Mouse (Mus musculus): ENCODE data around the gene Oaz1. TPM values are rescaled to one million over a fixed set of nuclear protein-coding genes. Genes with fewer than 3 reads are reported as not detected.

Oaz1 gene
- total RNA-seq, 2 experiments from 2014 or later: 1,002 to 1,049 TPM

DNA sequence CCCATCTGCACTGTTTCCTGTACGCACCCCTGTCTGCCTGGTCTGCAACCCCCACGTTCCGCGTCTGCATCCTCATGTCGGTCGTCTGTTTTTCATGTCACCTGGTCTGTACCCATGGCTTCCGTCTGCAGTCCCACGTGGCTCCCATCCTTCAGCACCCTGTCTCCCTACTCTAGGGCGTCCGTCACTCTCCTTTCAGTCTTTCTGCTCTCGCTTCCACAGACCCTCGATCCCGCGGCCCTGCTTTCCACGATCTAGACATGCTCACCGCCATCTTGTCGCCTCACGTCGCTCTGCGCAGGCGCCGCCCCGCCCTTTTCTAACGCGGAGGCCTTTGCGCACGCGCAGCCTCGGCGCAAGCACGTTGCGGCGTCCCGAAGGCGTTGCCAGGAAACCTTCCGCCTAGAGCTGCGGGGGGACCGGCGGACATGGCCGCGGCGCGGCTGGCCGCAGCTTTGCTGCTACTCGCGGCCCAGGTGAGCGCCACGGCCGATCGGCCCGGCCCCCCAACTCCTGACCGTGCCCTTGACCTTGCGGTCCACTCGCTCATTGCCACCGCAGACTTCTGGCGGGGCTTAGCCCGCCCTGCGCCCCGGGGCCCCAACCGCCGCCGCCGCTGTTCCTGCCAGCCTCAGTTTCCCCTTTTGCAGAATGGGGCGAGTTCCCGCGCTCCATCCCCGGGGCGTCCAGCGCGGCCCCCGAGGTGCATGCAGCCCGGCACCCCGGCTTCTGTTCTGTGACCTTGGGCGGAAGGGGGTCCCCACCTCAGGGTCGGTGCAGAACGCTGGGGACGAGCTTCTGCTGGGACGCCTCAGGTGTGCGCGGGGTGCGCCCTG lies 28.7 kb downstream of the Oaz1 start, which contains the start of the genes Lsm7 and Sppl2b:
Gene Lsm7, minus strand, starts transcription at position 297 of the 836 bp plus-strand sequence.
Gene Sppl2b, plus strand, starts transcription at position 363 of the 836 bp plus-strand sequence.
- DNase-seq: peak; percentile 99

DNA sequence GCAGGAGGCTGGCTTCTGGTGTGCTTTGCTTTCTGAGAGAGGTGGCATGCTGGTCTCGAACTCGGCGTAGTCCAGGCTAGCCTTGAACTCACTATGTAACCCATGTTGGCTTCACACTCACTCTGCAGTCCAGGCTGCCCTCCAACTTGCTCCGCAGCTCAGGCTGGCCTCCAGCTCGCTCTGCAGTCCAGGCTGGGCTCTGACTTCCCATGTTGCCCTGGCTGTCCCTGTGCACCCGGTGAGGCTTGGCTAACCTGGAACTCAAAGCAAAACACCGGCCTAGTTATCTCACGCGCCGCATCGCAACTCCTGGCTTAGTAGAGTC lies 29.3 kb downstream of the Oaz1 start:
- no peak for DNase-seq

DNA sequence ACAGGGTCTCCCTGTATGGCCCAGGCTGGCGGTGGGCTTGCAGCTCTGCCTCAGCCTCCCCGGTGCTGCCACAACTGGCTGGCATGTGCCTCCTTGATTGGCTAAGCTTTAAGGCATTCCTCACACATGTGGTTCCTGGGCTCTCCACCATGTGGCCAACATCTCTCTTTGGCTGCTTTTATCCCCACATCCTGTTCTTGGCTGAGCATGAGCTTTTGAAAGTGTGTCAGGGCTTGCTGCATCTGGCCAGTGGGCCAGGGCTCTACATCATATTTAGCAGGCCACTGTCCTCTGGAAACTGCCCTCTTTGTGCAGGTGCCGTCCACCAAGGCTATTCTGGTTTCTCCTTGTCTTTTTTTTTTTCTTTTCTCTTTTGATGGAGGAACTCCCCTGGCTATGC lies 29.8 kb downstream of the Oaz1 start:
- DNase-seq: peak; percentile 30

GRCm38 (mm10) chr10:80856908-80857307 lies 30.5 kb downstream of the Oaz1 start:
- no peak for DNase-seq

DNA sequence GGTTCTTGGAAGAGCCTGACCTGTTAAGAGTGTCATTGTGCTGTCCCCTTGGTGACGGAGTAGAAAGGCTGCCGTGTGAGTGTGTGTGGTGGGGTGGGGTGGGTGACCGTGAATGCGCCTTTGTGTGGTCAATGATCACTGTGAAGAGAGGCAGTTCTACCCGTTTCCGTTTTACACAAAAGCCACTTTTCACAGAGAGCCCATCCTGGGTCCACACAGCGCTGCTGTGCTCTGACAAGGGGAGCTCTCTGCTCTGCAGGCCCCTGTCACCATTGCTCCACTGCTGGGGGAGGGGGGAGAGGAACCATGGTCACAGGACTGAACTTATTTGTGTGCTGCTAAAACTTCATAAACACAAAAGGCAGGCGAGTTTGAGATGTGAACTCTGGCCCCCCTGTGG lies 30.9 kb downstream of the Oaz1 start:
- DNase-seq: no peak

- DNase-seq: no peak
Observed at GRCm38 (mm10) chr10:80857848-80858247, 31.4 kb downstream of the Oaz1 start.

GRCm38 (mm10) chr10:80858350-80858935 lies 32.0 kb downstream of the Oaz1 start:
- no peak for DNase-seq

DNA sequence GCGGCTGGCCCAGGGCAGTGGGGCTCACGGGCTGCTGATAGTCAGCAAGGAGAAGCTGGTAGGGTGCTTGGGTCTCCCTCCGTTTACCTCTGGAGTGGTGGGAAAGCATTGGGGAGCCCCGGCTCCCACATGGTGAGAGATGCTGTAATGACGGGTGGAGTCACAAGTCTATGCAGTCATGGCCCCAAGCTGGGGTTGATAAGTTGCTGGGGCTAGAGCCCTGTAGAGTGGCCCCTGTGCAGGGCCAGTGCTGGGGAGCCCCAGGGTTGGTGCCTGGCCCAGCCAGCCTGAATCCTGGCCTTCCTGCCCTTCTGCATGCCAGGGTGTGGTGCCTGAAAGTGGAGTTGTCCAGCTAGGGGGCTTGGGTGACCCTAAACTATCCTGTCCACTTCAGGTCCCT lies 35.8 kb downstream of the Oaz1 start:
- no peak for DNase-seq

DNA sequence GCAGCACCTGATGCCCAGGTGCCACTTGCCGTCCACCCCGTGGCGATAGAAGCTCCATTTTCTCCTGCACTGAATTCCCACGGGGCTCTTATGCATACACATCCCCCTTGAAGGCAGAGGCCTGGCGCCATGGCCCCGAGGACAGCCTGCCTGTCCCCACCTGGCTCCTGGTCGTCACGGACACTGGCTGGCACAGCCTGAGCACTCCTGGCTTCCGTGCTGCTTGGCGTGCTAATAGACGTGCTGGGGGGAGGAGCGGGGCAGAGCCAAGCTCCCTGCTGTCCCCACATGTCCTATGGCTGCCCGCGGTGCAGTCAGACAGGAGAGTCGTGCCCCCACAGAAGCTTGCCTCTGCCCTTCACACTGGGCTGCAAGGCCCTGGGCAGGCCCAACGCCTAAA lies 38.0 kb downstream of the Oaz1 start:
- no peak for DNase-seq

GRCm38 (mm10) chr10:80870993-80871392 lies 44.5 kb downstream of the Oaz1 start:
- DNase-seq: no peak

DNA sequence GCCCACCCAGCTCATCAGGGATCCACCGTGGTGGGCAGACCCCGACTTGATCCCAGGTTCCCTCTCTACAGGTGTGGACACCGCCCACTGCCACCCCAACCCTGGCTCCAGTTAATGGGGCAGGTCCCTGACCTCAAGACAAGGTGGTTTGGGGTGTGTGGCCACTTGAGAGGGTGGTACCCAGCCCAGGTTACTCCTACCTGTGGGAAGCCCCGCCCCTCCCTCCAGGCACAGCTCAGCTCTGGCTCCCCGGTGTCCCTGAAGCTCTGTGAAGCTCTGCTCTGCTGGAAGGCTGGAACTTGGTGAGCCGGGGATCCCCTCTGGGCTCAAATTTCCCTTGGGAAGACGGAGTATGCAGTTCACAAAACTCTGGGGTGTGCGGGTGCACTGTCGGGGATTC lies 45.1 kb downstream of the Oaz1 start, which contains the start of gene Tmprss9:
Gene Tmprss9, plus strand, starts transcription at position 268 of the 400 bp plus-strand sequence.
- DNase-seq: no peak

GRCm38 (mm10) chr10:80874035-80874434 lies 47.6 kb downstream of the Oaz1 start:
- DNase-seq: no peak

DNA sequence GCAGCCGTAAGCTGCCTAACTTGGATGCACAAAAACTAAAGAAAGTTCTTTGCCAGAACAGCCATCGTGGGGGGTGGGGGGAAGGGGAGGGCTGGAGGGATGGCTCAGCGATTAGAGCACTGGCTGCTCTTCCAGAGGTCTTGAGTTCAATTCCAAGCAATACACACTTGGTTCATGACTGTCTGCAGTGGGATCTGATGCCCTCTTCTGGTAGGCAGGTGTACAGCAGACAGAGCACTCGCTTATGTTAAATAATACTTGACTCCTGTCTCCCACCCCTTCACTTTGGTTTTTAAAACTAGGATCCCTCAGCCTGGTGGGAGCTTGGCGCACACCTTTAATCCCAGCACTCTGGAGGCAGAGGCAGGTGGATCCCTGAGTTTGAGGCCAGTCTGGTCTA lies 49.6 kb downstream of the Oaz1 start:
- DNase-seq: peak; percentile 74

DNA sequence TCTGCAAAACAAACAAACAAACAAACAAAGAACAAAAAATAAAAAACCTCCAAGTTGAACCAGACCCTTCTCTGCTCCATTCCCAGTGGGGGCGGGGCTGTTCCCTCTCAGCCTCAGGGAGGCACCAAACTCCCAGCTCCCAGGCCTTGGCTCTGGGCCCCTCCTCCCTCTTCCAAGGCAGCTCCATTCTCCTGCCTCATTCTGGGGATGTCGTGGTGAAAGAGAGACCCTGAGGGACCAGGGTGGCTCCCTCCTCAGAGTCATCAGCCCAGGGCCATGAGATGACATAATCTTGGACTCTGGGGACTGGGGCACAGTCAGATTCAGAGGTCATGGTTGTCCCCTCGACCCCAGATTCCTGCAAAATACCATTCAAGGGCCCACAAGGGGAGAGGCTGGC lies 50.1 kb downstream of the Oaz1 start:
- no peak for DNase-seq

Small RNAs within 50 kb of the gene (microRNA-seq; reads per million reads assigned to microRNA genes)
- gene Mir1982: 4.1 to 5.3 reads per million in 2 experiments

Other genes starting within 250 kb of the Oaz1 start
- gene Klf16, start 249.3 kb upstream of the Oaz1 start, total RNA-seq (2021): 10 to 100 TPM in 1 of 2 experiments, 1 to 10 TPM in 1; 9.6 to 10.4 TPM
- gene Abhd17a, start 236.3 kb upstream of the Oaz1 start, total RNA-seq (2021): 10 to 100 TPM; 93.6 to 95.0 TPM
- 10 to 100 TPM; 27.0 to 30.4 TPM for gene Scamp4, start 223.8 kb upstream of the Oaz1 start, total RNA-seq (2021)
- 1 to 10 TPM; 2.6 to 2.9 TPM for gene Adat3, start 223.8 kb upstream of the Oaz1 start, total RNA-seq (2021)
- gene Gm49322, start 220.6 kb upstream of the Oaz1 start, total RNA-seq (2021): 1 to 10 TPM in 1 of 2 experiments, under 1 TPM in 1; 0.79 to 1.2 TPM
- 100 to 1,000 TPM; 142 to 162 TPM for gene Csnk1g2, start 203.8 kb upstream of the Oaz1 start, total RNA-seq (2021)
- gene Btbd2, start 169.6 kb upstream of the Oaz1 start, total RNA-seq (2021): 10 to 100 TPM; 42.2 to 42.4 TPM
- gene Mknk2, start 148.5 kb upstream of the Oaz1 start, total RNA-seq (2021): 100 to 1,000 TPM; 105 TPM
- gene Mob3a, start 124.7 kb upstream of the Oaz1 start, total RNA-seq (2021): 10 to 100 TPM; 12.5 to 13.0 TPM
- gene Izumo4, start 124.5 kb upstream of the Oaz1 start, total RNA-seq (2021): 1 to 10 TPM; 3.2 to 4.6 TPM
- 10 to 100 TPM; 47.8 to 53.8 TPM for gene Ap3d1, start 84.4 kb upstream of the Oaz1 start, total RNA-seq (2021)
- gene Dot1l, start 71.5 kb upstream of the Oaz1 start, total RNA-seq (2021): 10 to 100 TPM; 75.6 to 76.8 TPM
- gene Sf3a2, start 28.5 kb upstream of the Oaz1 start, total RNA-seq (2021): 10 to 100 TPM; 46.0 to 51.7 TPM
- gene Plekhj1, start 28.0 kb upstream of the Oaz1 start, total RNA-seq (2021): 10 to 100 TPM; 36.2 to 37.1 TPM
- 1 to 10 TPM in 1 of 2 experiments, under 1 TPM in 1; 0.61 to 1.0 TPM for gene Amh, start 21.4 kb upstream of the Oaz1 start, total RNA-seq (2021)
- 1 to 10 TPM in 1 of 2 experiments, under 1 TPM in 1; 0.62 to 1.6 TPM for gene Jsrp1, start 13.2 kb upstream of the Oaz1 start, total RNA-seq (2021)
- gene Lingo3, start 17.4 kb downstream of the Oaz1 start, total RNA-seq (2021): 1 to 10 TPM; 1.8 to 2.5 TPM
- gene Lsm7, start 28.6 kb downstream of the Oaz1 start, total RNA-seq (2021): 10 to 100 TPM; 29.9 to 35.0 TPM
- gene Sppl2b, start 28.6 kb downstream of the Oaz1 start, total RNA-seq (2021): 10 to 100 TPM; 23.4 to 24.8 TPM
- gene Tmprss9, start 45.2 kb downstream of the Oaz1 start, total RNA-seq (2021): not detected
- 100 to 1,000 TPM; 162 to 169 TPM for gene Timm13, start 74.3 kb downstream of the Oaz1 start, total RNA-seq (2021)
- 10 to 100 TPM; 15.5 to 17.2 TPM for gene Lmnb2, start 91.6 kb downstream of the Oaz1 start, total RNA-seq (2021)
- gene Gadd45b, start 103.4 kb downstream of the Oaz1 start, total RNA-seq (2021): 1 to 10 TPM; 6.4 to 9.5 TPM
- under 1 TPM; 0.38 to 0.47 TPM for gene Gng7, start 188.3 kb downstream of the Oaz1 start, total RNA-seq (2021)
- not detected for gene Diras1, start 199.0 kb downstream of the Oaz1 start, total RNA-seq (2021)
- gene Slc39a3, start 210.8 kb downstream of the Oaz1 start, total RNA-seq (2021): 1 to 10 TPM; 7.6 to 7.8 TPM
- gene Sgta, start 233.5 kb downstream of the Oaz1 start, total RNA-seq (2021): 100 to 1,000 TPM; 102 to 103 TPM
- 10 to 100 TPM; 14.5 to 15.5 TPM for gene Thop1, start 243.4 kb downstream of the Oaz1 start, total RNA-seq (2021)